Mouse (Mus musculus): Measurements from ENCODE around the gene Deaf1.

GRCm38 (mm10) chr7:141268466-141269272, 58.8 kb downstream of the Deaf1 start:
- TF ChIP-seq CTCF (IDR thresholded peaks at IDR 0.05; ENCODE audit: control insufficient read depth, insufficient read depth, low read length): no peak
- TF ChIP-seq POLR2A (IDR thresholded peaks at IDR 0.05; ENCODE audit: borderline replicate concordance, control insufficient read depth, low read depth, low read length): no peak

Data from bone marrow, adult 2 months (tissue).